Mouse (Mus musculus) G1E (cell line): ENCODE results near the gene Necab2. TPM values are rescaled to one million over a fixed set of nuclear protein-coding genes. Genes with fewer than 3 reads are reported as not detected.

Source experiments
- ATAC-seq: 2 replicates; pipeline ENCODE4 v1.8.0; 2016; ENCODE audit warnings: mild to moderate bottlenecking; ENCODE audit not compliant: insufficient number of reproducible peaks, poor library complexity, low FRiP score, severe bottlenecking; ENCODE audit errors: extremely low read depth
- DNase-seq: peaks from one replicate; pipeline ENCODE4 v3.0.0; 2012; ENCODE audit warnings: low spot score
- H3K27me3 ChIP-seq: 2 replicates; pipeline ENCODE4 v1.6.1; 2012; ENCODE audit warnings: mild to moderate bottlenecking, low read length, inconsistent platforms; ENCODE audit not compliant: insufficient read depth
- H3K36me3 ChIP-seq: replicated peaks from 2 replicates; pipeline ENCODE3; 2012; ENCODE audit warnings: mild to moderate bottlenecking, inconsistent platforms
- H3K4me1 ChIP-seq: 2 replicates; pipeline ENCODE4 v1.6.1; 2012; ENCODE audit warnings: low read depth, low read length, inconsistent platforms, mixed read lengths; ENCODE audit not compliant: insufficient read depth
- H3K4me3 ChIP-seq: 2 replicates; pipeline ENCODE4 v1.5.1; 2012; ENCODE audit warnings: low read depth, mild to moderate bottlenecking, inconsistent platforms, low read length, moderate library complexity, mixed read lengths
- H3K9me3 ChIP-seq: replicated peaks from 2 replicates; pipeline ENCODE4 v1.6.1; 2012; ENCODE audit warnings: inconsistent platforms
- CTCF ChIP-seq: IDR thresholded peaks from 2 replicates; pipeline ENCODE4 v1.5.1; 2012; ENCODE audit warnings: low read depth, low read length, inconsistent platforms, mixed read lengths
- GATA1 ChIP-seq: IDR thresholded peaks from 2 replicates; pipeline ENCODE4 v1.6.1; 2012; ENCODE audit warnings: borderline replicate concordance, low read length, inconsistent platforms, mixed read lengths
- GATA2 ChIP-seq: IDR thresholded peaks from 2 replicates; pipeline ENCODE4 v1.6.1; 2012; ENCODE audit warnings: low read depth, low read length, inconsistent platforms, borderline replicate concordance
- POLR2AphosphoS5 ChIP-seq: IDR thresholded peaks from 2 replicates; pipeline ENCODE4 v1.6.1; 2012; ENCODE audit warnings: low read depth, low read length, inconsistent platforms; ENCODE audit not compliant: insufficient replicate concordance
- TAL1 ChIP-seq: conservative IDR thresholded peaks from 2 replicates; pipeline ENCODE4 v1.6.1; 2012; ENCODE audit warnings: low read depth, low read length, inconsistent platforms, mixed read lengths
- polyA plus RNA-seq: library from polyadenylated mRNA; stranded (reverse); fragments of >175 nt; gene quantifications from 2 replicates; pipeline ENCODE4 v1.2.3, GENCODE M21; 2012
- total RNA-seq, 2 experiments: library from RNA; stranded (forward) in 1 of 2; stranded (reverse) in 1 of 2; fragments of 200-1000 nt in 1 of 2; fragments of >200 nt in 1 of 2; fragmentation: Nextera tagmentation in 1 of 2; gene quantifications; 2 replicates each; pipeline ENCODE4 v1.2.3; 2014 to 2017

The Necab2 gene
- total and polyA plus RNA-seq, 3 experiments: not detected

- no peak for TF ChIP-seq GATA2
- TF ChIP-seq TAL1: no peak
- no peak for TF ChIP-seq POLR2AphosphoS5
- TF ChIP-seq GATA1: no peak
- H3K27me3 ChIP-seq: peaks cover 42% of the 10 kb centered on the region
- ATAC-seq: no peak
- no peaks in the 10 kb centered on the region for H3K9me3 ChIP-seq
- H3K4me1 ChIP-seq: no peaks in the 10 kb centered on the region; the same call in 1 of the 2 replicates
- no peak for DNase-seq
- H3K36me3 ChIP-seq: no peaks in the 10 kb centered on the region
- no peak overlapping the region for H3K4me3 ChIP-seq
Measured at GRCm38 (mm10) chr8:119426069-119426735, 20.3 kb upstream of the Necab2 start.

GRCm38 (mm10) chr8:119427634-119428349 is 18.7 kb upstream of the Necab2 start:
- no peak for DNase-seq
- Histone ChIP-seq H3K27me3 (peaks cover 36% of the 10 kb centered on the region), H3K4me1 (no peaks in the 10 kb centered on the region; the same call in 1 of the 2 replicates), H3K36me3 (no peaks in the 10 kb centered on the region), H3K4me3 (no peak overlapping the region), H3K9me3 (no peaks in the 10 kb centered on the region)
- TF ChIP-seq CTCF: no peak
- no peak for TF ChIP-seq GATA2
- TF ChIP-seq TAL1: no peak
- TF ChIP-seq POLR2AphosphoS5: no peak
- ATAC-seq: no peak

- DNase-seq (no peak), ATAC-seq (no peak)
- Histone ChIP-seq H3K27me3 (peaks cover 38% of the 10 kb centered on the region), H3K4me1 (no peaks in the 10 kb centered on the region; the same call in 1 of the 2 replicates), H3K4me3 (no peak overlapping the region), H3K36me3 (no peaks in the 10 kb centered on the region), H3K9me3 (no peaks in the 10 kb centered on the region)
- no peak for TF ChIP-seq GATA2
- TF ChIP-seq POLR2AphosphoS5: no peak
- no peak for TF ChIP-seq CTCF
- no peak for TF ChIP-seq GATA1
- no peak for TF ChIP-seq TAL1
Measured at GRCm38 (mm10) chr8:119428350-119428740, 18.2 kb upstream of the Necab2 start.

- DNase-seq: no peak
- Histone ChIP-seq H3K4me1 (no peaks in the 10 kb centered on the region; the same call in 1 of the 2 replicates), H3K27me3 (peaks cover 41% of the 10 kb centered on the region), H3K4me3 (no peak overlapping the region), H3K9me3 (no peaks in the 10 kb centered on the region), H3K36me3 (no peaks in the 10 kb centered on the region)
- no peak for TF ChIP-seq POLR2AphosphoS5
- no peak for TF ChIP-seq CTCF
- no peak for TF ChIP-seq GATA2
- TF ChIP-seq GATA1: no peak
- TF ChIP-seq TAL1: no peak
- no peak for ATAC-seq
Measured at GRCm38 (mm10) chr8:119428766-119429327, 17.7 kb upstream of the Necab2 start.

- no peak for TF ChIP-seq TAL1
- TF ChIP-seq GATA2: no peak
- TF ChIP-seq CTCF: no peak
- Histone ChIP-seq H3K4me1 (no peaks in the 10 kb centered on the region; the same call in 1 of the 2 replicates), H3K27me3 (peaks cover 42% of the 10 kb centered on the region), H3K36me3 (no peaks in the 10 kb centered on the region), H3K4me3 (no peak overlapping the region), H3K9me3 (no peaks in the 10 kb centered on the region)
- ATAC-seq (no peak), DNase-seq (no peak)
Measured at GRCm38 (mm10) chr8:119429552-119429951, 17.0 kb upstream of the Necab2 start.

- ATAC-seq: no peak
- Histone ChIP-seq H3K27me3 (peaks cover 45% of the 10 kb centered on the region), H3K4me3 (no peak overlapping the region), H3K9me3 (no peaks in the 10 kb centered on the region), H3K4me1 (no peaks in the 10 kb centered on the region), H3K36me3 (no peaks in the 10 kb centered on the region)
- TF ChIP-seq CTCF: no peak
- no peak for TF ChIP-seq POLR2AphosphoS5
- TF ChIP-seq GATA1: no peak
- TF ChIP-seq TAL1: no peak
- TF ChIP-seq GATA2: no peak
- no peak for DNase-seq
Measured at GRCm38 (mm10) chr8:119430250-119430649, 16.3 kb upstream of the Necab2 start.
